Comparison of ENCODE assay signal across 32 mouse cellular contexts in genomic region chr12:96201855-96202254, GRCm38 (mm10).
"Had no signal": no experiment of that assay in that cellular context is flagged by ENCODE, and none has a peak within 500 bp of the region (broad histone marks: within the 10 kb centered on the region; RNA-seq: fewer than 3 reads in every experiment).

No protein-coding gene starts in this region.

- H3K4me3 ChIP-seq: limb, embryonic 10.5 days; limb, embryonic 12.5 days; limb, embryonic 13.5 days; limb, embryonic 15.5 days; liver, embryonic 12.5 days; liver, embryonic 13.5 days; liver, embryonic 15.5 days; lung, embryonic 15.5 days; megakaryocyte, embryonic 14.5 days; midbrain, embryonic 10.5 days; midbrain, embryonic 12.5 days; midbrain, embryonic 13.5 days; midbrain, embryonic 15.5 days; myocyte; neural tube, embryonic 12.5 days had no signal

- H3K36me3 ChIP-seq: limb, embryonic 10.5 days; limb, embryonic 12.5 days; limb, embryonic 13.5 days; limb, embryonic 15.5 days; liver, embryonic 12.5 days; liver, embryonic 13.5 days; liver, embryonic 15.5 days; lung, embryonic 15.5 days; midbrain, embryonic 10.5 days; midbrain, embryonic 12.5 days; midbrain, embryonic 13.5 days; midbrain, embryonic 15.5 days; neural tube, embryonic 12.5 days had no signal

- H3K9me3 ChIP-seq: limb, embryonic 10.5 days; limb, embryonic 12.5 days; limb, embryonic 13.5 days; limb, embryonic 15.5 days; liver, embryonic 12.5 days; liver, embryonic 13.5 days; liver, embryonic 15.5 days; lung, embryonic 15.5 days; megakaryocyte, embryonic 14.5 days; midbrain, embryonic 10.5 days; midbrain, embryonic 12.5 days; midbrain, embryonic 13.5 days; midbrain, embryonic 15.5 days; neural tube, embryonic 12.5 days had no signal

- H3K4me2 ChIP-seq: limb, embryonic 12.5 days; limb, embryonic 13.5 days; limb, embryonic 15.5 days; liver, embryonic 11.5 days; liver, embryonic 12.5 days; liver, embryonic 13.5 days; liver, embryonic 15.5 days; lung, embryonic 14.5 days; lung, embryonic 15.5 days; midbrain, embryonic 11.5 days; midbrain, embryonic 12.5 days; midbrain, embryonic 13.5 days; midbrain, embryonic 15.5 days; neural tube, embryonic 12.5 days had no signal

- H3K4me1 ChIP-seq: limb, embryonic 10.5 days; limb, embryonic 12.5 days; limb, embryonic 13.5 days; limb, embryonic 15.5 days; liver, embryonic 12.5 days; liver, embryonic 13.5 days; liver, embryonic 15.5 days; lung, embryonic 15.5 days; midbrain, embryonic 10.5 days; midbrain, embryonic 12.5 days; midbrain, embryonic 13.5 days; midbrain, embryonic 15.5 days; neural tube, embryonic 12.5 days had no signal

- DNase-seq: left cerebral cortex, postnatal 4 days; liver; liver, embryonic 13.5 days; liver, postnatal 0 days; lung, adult 18-20 months; lung, adult 2 months; lung, embryonic 14.5 days; lung, postnatal 10 days; lung, postnatal 14 days; lung, postnatal 36 days; lung, postnatal 4 days; midbrain, embryonic 14.5 days had no signal

- H3K9ac ChIP-seq: limb, embryonic 12.5 days; limb, embryonic 13.5 days; limb, embryonic 15.5 days; liver, embryonic 12.5 days; liver, embryonic 13.5 days; liver, embryonic 14.5 days; liver, embryonic 15.5 days; liver, postnatal 0 days; lung, embryonic 14.5 days; lung, embryonic 15.5 days; midbrain, embryonic 12.5 days; midbrain, embryonic 13.5 days; midbrain, embryonic 15.5 days; neural tube, embryonic 12.5 days had no signal

- ATAC-seq: liver, embryonic 12.5 days; liver, postnatal 0 days; lung, postnatal 0 days; midbrain, embryonic 13.5 days; midbrain, embryonic 15.5 days; midbrain, embryonic 16.5 days had no signal

- H3K27me3 ChIP-seq: limb, embryonic 12.5 days; limb, embryonic 13.5 days; limb, embryonic 15.5 days; liver, embryonic 12.5 days; liver, embryonic 13.5 days; liver, embryonic 15.5 days; lung, embryonic 15.5 days; megakaryocyte, embryonic 14.5 days; midbrain, embryonic 12.5 days; midbrain, embryonic 13.5 days; midbrain, embryonic 15.5 days; neural tube, embryonic 12.5 days had no signal

- H3K27ac ChIP-seq: limb, embryonic 10.5 days; limb, embryonic 12.5 days; limb, embryonic 13.5 days; limb, embryonic 15.5 days; liver, embryonic 12.5 days; liver, embryonic 13.5 days; liver, embryonic 14.5 days; liver, embryonic 15.5 days; lung, embryonic 15.5 days; macrophage; midbrain, embryonic 10.5 days; midbrain, embryonic 12.5 days; midbrain, embryonic 13.5 days; midbrain, embryonic 15.5 days; neural tube, embryonic 12.5 days had no signal
